Mouse (Mus musculus) kidney, adult 2 months (tissue): Measurements from ENCODE around the gene Hlx.

Experiments used
- CTCF ChIP-seq: fragments of 200-500 bp; conservative IDR thresholded peaks from 2 replicates; pipeline ENCODE4 v1.5.1; 2011; ENCODE audit warnings: low read depth, mild to moderate bottlenecking, control low read depth, low read length, moderate library complexity, mixed read lengths; ENCODE audit not compliant: insufficient read depth, insufficient read length
- POLR2A ChIP-seq: fragments of 200-500 bp; IDR thresholded peaks from one replicate; pipeline ENCODE4 v1.6.1; 2011; ENCODE audit warnings: low read depth, low read length, control low read depth

DNA sequence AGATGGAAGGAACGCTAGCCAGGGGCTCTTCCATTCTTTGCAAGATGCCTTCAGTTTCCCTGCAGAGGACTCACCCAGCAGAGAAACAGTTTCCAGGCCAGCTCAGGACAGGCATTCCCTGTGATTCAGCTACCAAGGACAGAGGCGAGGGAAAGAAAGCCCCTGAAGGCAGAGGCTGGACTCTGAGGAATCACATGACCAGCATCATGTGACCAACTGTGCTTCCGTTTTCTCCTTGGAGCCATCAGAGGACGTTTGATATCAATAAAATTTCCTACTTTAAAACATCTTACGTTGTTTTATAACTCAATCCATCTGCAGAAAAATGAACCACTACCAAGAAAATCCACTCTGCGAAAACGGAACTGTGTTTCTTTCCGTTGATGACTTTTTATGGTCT is 41.2 kb downstream of the Hlx start:
- TF ChIP-seq POLR2A (no peak), CTCF (no peak)
